Mouse (Mus musculus): ENCODE results near the gene Tfr2. TPM values are rescaled to one million over a fixed set of nuclear protein-coding genes. Genes with fewer than 3 reads are reported as not detected.

The Tfr2 gene
- polyA plus RNA-seq, 1 experiment from 2014 or later = 4.9 TPM

DNA sequence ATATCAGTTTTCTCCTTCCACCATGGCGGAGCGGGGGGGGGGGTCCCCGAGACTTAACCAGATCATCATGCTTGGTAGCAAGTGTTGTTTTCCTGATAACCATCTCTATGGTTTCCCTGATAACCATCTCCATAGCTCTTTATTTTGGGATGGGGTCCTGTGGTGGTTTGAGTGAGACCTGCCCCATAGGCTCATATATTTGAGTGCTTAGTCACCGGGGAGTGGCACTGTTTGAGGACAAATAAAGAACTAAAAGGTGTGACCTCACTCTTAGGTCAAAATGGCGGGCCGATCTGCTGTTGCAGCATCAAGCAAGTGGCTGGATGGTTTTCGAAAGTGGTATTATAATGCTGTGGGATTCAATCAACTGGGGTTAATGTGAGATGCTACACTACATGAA lies 45.7 kb downstream of the Tfr2 start:
- Histone ChIP-seq H3K27ac (no peak overlapping the region), H3K4me3 (no peak overlapping the region), H3K9me3 (no peaks in the 10 kb centered on the region), H3K36me3 (no peaks in the 10 kb centered on the region), H3K4me1 (peaks cover 37% of the 10 kb centered on the region), H3K27me3 (ENCODE audit: insufficient read depth, poor library complexity, severe bottlenecking) (peaks cover 18% of the 10 kb centered on the region)
- no peak for DNase-seq (ENCODE audit: low spot score)
- WGBS = 84% methylated on average over 7 of the region's 7 CpGs

DNA sequence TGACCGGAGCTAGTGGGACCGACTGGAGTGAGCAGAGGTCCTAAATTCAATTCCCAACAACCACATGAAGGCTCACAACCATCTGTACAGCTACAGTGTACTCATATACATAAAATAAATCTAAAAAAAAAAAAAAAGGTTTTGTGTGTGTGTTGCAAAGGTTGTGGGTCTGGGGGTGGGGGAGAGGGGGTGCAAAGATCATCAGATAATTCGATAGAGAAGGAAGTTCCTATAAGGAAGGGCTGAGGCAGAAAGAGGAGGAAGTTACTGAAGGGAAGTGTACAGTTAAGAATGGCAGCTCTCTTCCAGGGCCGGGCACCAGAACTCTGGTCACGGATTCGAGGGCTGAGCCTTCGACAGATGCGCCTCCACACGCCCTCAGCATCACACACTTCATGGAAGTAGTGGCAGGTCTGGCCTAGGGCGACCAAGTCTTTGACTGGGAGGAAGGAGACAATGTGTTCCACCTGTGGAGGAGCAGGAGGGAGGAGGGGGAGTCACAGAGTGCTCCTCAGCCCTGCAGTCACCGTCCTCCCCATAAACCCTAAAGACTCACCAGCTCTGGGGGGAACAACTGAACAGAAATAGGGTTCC lies 54.4 kb downstream of the Tfr2 start:
- Histone ChIP-seq H3K9me3 (no peaks in the 10 kb centered on the region), H3K36me3 (no peaks in the 10 kb centered on the region), H3K27ac (no peak overlapping the region), H3K4me1 (peaks cover 6% of the 10 kb centered on the region), H3K4me3 (no peak overlapping the region), H3K27me3 (ENCODE audit: insufficient read depth, poor library complexity, severe bottlenecking) (peaks cover 5% of the 10 kb centered on the region; the same call in 1 of the 2 replicates)
- 80% methylated on average over 11 of the region's 11 CpGs for WGBS
- DNase-seq (ENCODE audit: low spot score) = no peak

DNA sequence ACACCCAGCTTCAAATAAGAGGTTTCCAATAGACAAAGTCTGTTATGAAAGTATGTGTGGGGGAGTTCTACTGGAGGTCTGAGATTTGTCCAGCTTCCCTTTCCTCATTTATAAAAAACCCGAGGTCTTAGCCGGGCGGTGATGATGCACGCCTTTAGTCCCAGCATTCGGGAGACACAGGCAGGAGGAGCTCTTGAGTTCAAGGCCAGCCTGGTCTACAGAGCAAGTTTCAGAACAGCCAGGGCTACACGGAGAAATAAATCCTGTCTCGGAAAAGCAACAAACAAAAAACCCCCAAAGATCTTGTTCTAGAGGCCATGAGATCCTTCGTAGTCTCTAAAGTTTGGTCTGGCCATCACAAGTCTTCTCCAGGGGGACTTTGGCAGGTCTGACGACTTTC lies 58.4 kb downstream of the Tfr2 start:
- H3K27ac ChIP-seq = peak overlapping the region; percentile 92
- DNase-seq (ENCODE audit: low spot score) = no peak
- H3K4me1 ChIP-seq = peaks cover 33% of the 10 kb centered on the region
- peak overlapping the region; percentile 75 for H3K4me3 ChIP-seq
- 5% methylated on average over 9 of the region's 9 CpGs for WGBS
- no peaks in the 10 kb centered on the region for H3K27me3 ChIP-seq (ENCODE audit: insufficient read depth, poor library complexity, severe bottlenecking)
- no peaks in the 10 kb centered on the region for H3K9me3 ChIP-seq
- peaks cover under 1% of the 10 kb centered on the region; the same call in 1 of the 2 replicates for H3K36me3 ChIP-seq

DNA sequence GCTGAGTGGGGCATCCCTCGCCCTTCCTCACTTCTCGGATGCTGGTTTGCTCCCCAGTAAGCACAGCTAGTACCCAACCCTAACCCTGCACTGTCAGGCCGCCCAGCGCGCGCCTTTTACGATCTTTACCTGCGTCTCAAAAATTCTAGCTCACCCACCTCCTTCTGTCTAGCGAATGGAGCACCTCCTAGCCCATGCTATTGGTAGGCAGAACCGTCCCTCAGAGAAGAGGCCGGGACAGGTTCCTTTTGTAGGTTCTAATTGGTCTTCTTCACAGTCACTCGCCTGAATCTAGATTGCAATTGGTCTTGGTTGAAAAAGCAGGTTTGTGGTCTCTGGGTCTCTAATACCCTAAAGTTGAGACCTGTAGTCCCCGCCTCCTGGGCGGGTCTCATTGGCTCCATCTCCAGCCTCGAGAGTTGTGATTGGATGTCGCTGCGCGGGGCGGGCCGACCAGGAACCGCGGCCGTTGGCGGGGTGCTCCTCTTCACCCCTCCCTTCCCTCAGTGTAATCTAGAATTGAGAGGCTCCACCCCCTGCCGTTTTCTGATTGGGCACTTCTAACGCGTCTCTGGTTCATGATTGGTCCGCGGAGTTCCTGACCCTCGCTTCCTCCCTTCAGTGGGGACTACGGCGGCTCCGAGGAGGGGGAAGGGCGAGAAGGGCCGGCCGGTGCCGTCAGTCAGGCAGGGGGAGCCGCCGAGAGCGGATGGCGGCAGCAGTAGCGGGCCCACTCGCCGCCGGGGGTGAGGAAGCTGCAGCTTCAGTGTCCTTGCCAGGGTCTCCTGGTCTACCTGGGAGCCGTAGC lies 59.1 kb downstream of the Tfr2 start, which contains the start of the genes Fbxo24, Lrch4 and Gm20605:
Gene Fbxo24 (minus strand): TSS at position 505 of the 808 bp plus-strand sequence.
Gene Lrch4 (plus strand): TSS at position 624 of the 808 bp plus-strand sequence.
Gene Gm20605 (plus strand): TSS at position 678 of the 808 bp plus-strand sequence.
- peak within 1 kb of the TSS; percentile 92 for H3K27ac ChIP-seq
- peaks cover 33% of the 10 kb centered on the region for H3K4me1 ChIP-seq
- peak within 1 kb of the TSS; percentile 75 for H3K4me3 ChIP-seq
- peaks cover 7% of the 10 kb centered on the region for H3K36me3 ChIP-seq
- no peaks in the 10 kb centered on the region for H3K27me3 ChIP-seq (ENCODE audit: insufficient read depth, poor library complexity, severe bottlenecking)
- H3K9me3 ChIP-seq = no peaks in the 10 kb centered on the region
- DNase-seq (ENCODE audit: low spot score) = peak; percentile 100
- WGBS = under 1% methylated on average over 46 of the region's 46 CpGs

DNA sequence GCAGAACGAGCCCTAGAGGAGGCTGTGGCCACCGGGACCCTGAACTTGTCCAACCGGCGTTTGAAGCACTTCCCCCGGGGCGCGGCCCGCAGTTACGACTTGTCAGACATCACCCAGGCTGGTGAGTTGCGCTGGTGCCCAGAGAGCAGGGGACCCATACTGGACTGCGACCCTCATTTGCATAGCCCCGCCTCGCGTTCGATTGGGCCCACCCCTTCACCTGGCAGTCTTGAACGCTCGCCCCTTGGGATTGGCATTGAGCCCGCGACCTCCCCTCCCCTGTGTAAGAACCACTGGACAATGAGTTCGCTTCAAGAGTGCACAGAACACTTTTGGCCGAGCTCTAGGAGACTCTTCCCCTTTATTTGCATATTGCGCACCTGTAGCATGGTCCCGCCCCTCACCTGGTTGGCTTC lies 59.7 kb downstream of the Tfr2 start:
- WGBS = 0% methylated on average over 23 of the region's 23 CpGs
- Histone ChIP-seq H3K4me3 (peak overlapping the region; percentile 75), H3K36me3 (peaks cover 13% of the 10 kb centered on the region), H3K9me3 (no peaks in the 10 kb centered on the region), H3K27ac (peak overlapping the region; percentile 92), H3K27me3 (ENCODE audit: insufficient read depth, poor library complexity, severe bottlenecking) (no peaks in the 10 kb centered on the region), H3K4me1 (peaks cover 33% of the 10 kb centered on the region)
- peak; percentile 86 for DNase-seq (ENCODE audit: low spot score)

DNA sequence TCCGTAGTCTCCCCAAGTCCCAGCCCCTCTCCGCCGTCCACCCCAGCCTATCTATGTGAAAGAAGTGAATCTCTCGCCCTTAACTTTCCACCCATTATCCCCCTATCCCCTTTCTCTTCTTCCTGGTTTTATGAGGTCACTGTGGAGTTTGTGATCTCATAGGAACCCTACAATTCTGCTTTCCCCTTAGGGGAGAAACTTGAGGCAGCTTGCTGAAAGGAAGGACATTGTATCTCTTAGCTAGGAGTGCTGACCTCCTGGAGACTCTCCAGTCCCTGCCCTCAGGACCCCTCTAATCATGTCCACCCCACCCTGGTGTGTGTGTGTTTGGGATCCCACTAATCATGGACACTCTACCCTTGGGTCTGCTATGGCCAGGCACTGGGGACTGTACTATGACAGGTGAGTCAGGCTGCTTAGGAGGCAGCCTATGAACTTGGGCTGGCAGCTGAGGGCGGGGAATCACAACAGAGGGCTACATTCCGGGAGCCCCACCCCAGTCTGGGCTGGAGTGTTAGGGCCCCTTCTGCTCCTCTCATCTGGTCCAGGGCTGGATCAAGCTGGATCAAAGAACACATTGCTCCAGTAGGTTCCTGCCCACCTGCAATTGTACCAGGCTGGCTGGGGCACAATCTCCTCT lies 60.4 kb downstream of the Tfr2 start:
- Histone ChIP-seq H3K27ac (peak overlapping the region; percentile 92), H3K36me3 (peaks cover 18% of the 10 kb centered on the region), H3K4me3 (peak overlapping the region; percentile 75), H3K4me1 (peaks cover 29% of the 10 kb centered on the region), H3K27me3 (ENCODE audit: insufficient read depth, poor library complexity, severe bottlenecking) (no peaks in the 10 kb centered on the region), H3K9me3 (no peaks in the 10 kb centered on the region)
- 25% methylated on average over 6 of the region's 6 CpGs for WGBS
- no peak for DNase-seq (ENCODE audit: low spot score)

DNA sequence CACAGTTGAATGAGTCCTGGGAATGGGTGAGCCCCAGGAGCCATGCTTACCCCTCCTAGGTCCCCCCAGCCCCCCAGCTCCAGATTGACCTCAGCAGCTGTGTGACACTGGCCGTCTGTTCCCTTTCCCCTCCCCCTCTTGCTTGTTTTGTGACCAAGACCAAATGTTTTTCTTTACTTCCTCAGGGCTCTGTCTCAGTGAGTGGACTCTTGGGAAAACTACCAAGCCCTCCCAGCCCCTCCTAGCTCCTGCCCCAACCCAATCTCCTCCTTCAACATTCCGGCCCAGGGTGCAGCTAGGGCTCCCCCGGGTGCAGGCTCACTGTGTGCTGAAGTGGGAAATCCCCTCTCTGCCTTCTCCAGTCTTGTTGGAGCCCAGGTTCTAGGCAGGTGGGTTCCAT lies 61.0 kb downstream of the Tfr2 start:
- Histone ChIP-seq H3K27ac (peak overlapping the region; percentile 92), H3K4me1 (peaks cover 27% of the 10 kb centered on the region), H3K27me3 (ENCODE audit: insufficient read depth, poor library complexity, severe bottlenecking) (no peaks in the 10 kb centered on the region), H3K4me3 (peak overlapping the region; percentile 75), H3K36me3 (peaks cover 24% of the 10 kb centered on the region), H3K9me3 (no peaks in the 10 kb centered on the region)
- 29% methylated on average over 3 of the region's 3 CpGs for WGBS
- no peak for DNase-seq (ENCODE audit: low spot score)

DNA sequence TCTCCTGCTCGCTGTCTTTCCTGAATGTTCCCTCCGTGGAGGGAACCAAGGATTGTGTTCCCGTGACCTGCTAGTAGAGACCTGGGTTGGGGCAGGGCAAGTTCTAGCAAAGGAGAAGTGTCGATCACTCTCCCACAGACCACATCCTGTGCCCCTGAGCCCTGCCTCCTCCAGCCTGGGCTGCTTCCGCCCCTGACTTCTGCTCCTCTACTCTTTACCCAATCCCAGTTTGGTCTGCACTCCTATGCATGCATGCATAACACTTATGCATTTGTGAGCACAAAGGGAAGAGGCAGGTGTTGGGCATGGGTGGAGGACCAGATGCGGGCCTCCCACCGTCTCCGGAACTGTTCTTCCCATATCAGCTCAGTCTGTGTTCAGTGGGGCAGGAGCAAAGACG lies 61.5 kb downstream of the Tfr2 start:
- 55% methylated on average over 9 of the region's 9 CpGs for WGBS
- H3K27me3 ChIP-seq (ENCODE audit: insufficient read depth, poor library complexity, severe bottlenecking) = no peaks in the 10 kb centered on the region
- H3K4me3 ChIP-seq = peak overlapping the region; percentile 19
- H3K27ac ChIP-seq = peak overlapping the region; percentile 92; the same call in 1 of the 2 replicates
- peaks cover 27% of the 10 kb centered on the region for H3K4me1 ChIP-seq
- DNase-seq (ENCODE audit: low spot score) = no peak
- H3K9me3 ChIP-seq = no peaks in the 10 kb centered on the region
- peaks cover 30% of the 10 kb centered on the region for H3K36me3 ChIP-seq

DNA sequence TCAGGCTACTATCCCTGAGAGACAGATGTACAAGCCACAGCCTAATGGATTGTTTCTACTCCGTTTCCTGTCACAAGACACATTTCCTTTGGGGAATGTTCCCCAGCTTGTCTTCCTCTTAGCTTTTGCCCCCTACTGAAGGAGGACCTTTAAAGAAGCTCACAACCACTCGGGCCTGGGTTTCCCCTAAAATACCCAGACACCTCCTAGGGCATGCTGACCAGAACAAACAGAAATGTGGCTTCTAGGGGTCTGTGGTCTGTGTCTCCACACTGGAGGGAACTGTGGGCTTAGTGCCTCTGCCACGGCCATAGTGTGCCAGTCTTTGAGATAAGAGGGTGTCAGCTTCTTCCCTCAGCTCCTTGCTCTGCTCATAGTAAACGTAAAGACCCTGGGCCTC lies 62.0 kb downstream of the Tfr2 start:
- Histone ChIP-seq H3K27ac (peak overlapping the region; percentile 92; the same call in 1 of the 2 replicates), H3K4me1 (peaks cover 27% of the 10 kb centered on the region), H3K36me3 (peaks cover 34% of the 10 kb centered on the region), H3K4me3 (peak overlapping the region; percentile 19; the same call in 1 of the 2 replicates), H3K9me3 (no peaks in the 10 kb centered on the region), H3K27me3 (ENCODE audit: insufficient read depth, poor library complexity, severe bottlenecking) (no peaks in the 10 kb centered on the region)
- DNase-seq (ENCODE audit: low spot score) = no peak
- 44% methylated on average over 4 of the region's 4 CpGs for WGBS

DNA sequence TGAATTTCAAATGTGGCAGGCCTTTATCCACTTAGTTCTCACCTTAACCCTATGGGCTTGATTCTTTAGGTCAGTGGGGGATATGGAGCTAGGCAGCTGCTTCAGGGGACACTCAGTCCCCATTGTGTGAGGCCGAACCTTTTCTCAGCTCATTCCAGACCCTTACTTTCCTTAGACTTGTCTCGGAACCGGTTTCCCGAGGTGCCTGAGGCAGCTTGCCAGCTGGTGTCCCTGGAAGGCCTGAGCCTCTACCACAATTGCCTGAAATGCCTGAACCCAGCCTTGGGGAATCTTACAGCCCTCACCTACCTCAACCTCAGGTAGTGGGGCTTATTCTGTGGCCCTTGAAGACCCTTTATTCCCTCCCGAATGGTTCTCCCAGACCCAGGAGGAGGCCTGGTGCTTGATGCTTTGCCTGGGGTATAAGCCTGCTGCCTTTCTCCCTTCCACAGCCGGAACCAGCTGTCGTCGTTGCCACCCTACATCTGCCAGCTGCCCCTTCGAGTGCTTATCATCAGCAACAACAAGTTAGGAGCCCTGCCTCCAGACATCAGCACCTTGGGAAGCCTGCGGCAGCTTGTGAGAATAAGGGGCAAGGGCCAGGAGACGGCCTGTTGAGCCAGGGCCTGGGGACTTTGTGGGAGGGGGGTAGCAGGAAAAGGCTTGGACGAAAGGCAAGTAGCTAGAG lies 63.9 kb downstream of the Tfr2 start:
- DNase-seq (ENCODE audit: low spot score) = no peak
- 75% methylated on average over 12 of the region's 12 CpGs for WGBS
- Histone ChIP-seq H3K27ac (no peak overlapping the region), H3K36me3 (peaks cover 54% of the 10 kb centered on the region), H3K27me3 (ENCODE audit: insufficient read depth, poor library complexity, severe bottlenecking) (no peaks in the 10 kb centered on the region), H3K4me1 (peaks cover 27% of the 10 kb centered on the region), H3K4me3 (no peak overlapping the region), H3K9me3 (no peaks in the 10 kb centered on the region)
